Mouse (Mus musculus): Measurements from ENCODE around the gene Vps33b.
A peak's percentile ranks its signal among the peaks of the same experiment; 100 is the strongest.

Gene Vps33b

GRCm38 (mm10) chr7:80267764-80268163, 1.7 kb upstream of the Vps33b start:
- no peak for DNase-seq (ENCODE audit: low spot score in 2 of 2)

DNA sequence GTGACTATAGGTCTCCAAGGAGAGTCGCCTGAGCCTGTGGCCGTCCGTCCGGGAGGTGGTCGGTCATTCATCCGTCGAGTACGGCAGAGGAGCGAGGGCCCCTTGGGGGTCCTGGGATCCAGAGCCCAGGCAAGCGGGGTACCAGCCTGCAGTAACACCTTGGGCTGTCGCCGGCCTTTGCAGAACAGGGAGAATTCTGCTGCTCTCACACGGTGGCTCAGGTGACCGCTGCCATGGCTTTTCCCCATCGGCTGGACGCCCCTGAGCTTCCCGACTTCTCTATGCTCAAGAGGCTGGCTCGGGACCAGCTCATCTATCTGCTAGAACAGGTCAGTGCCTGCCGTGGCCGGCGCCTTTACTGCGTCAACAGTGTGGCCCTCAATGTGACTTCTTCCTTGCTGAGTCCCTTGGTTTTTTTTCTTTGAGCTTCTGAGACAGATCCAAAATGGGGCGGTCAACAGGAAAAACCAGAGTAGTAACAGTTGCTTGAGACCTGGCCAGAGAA, 354 bp downstream of the Vps33b start:
- peak in 1 of 2 experiments; percentile 56 for DNase-seq (ENCODE audit: low spot score in 2 of 2)

DNA sequence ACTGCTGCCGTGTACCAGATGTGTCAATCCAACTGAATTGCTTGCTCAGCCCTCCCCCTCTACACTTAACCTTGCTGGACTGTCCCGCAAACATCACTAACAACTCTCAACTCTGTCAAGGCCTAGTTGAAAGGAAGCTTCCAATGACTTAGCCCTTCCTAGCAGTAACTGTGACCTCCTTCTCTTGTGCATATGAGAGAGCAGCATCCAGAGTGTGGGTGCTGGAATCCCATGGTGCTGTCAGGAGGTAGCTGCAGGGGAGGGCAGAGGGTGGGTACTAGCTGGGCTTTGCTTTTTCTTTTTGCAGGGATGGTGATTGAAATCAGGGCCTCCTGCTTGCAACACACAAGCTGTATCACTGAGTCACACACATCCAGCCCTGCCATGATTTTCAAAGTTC, 4.0 kb downstream of the Vps33b start:
- no peak for DNase-seq (ENCODE audit: low spot score in 2 of 2)

DNA sequence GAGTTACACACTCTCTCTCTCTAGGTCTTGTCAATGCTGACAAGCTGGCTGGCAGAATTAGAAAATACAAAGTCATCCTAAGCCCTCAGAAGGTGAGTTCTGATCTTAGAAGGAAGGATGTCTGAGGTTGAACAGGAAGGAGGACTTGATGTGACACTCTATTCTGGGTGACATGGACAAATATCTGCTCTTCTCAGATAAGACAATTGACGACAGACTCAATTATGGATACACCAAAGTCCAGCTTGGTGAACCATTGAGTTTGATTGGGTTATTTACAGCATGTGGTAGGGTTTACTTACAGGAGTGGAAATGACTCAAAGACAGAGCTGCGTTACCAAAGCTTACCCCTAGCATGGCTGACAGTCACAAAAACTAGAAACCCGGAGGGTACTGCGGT, 6.9 kb downstream of the Vps33b start:
- DNase-seq (ENCODE audit: low spot score in 2 of 2) = no peak

- DNase-seq (ENCODE audit: low spot score in 2 of 2) = no peak
These were observed 10.6 kb downstream of the Vps33b start for GRCm38 (mm10) chr7:80280032-80280431.

DNA sequence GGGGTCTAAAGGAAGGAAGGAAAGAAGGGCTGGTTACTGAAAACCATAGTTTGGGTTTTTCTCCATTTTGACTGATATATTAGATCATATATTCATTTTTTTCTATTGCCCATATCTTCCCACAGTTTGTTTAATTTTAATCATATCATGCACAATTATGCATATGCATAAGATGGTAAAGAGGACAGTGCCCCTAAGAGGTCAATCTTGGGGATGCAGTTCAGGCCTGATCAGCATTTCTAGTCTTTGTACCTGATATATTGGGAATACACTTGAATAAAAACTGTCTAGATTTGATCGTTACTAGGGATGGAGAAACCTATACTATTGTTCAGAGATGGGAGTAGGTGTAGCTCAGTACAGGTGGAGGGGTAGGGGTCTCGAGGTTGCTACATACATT, 11.5 kb downstream of the Vps33b start:
- no peak for DNase-seq (ENCODE audit: low spot score in 2 of 2)

DNA sequence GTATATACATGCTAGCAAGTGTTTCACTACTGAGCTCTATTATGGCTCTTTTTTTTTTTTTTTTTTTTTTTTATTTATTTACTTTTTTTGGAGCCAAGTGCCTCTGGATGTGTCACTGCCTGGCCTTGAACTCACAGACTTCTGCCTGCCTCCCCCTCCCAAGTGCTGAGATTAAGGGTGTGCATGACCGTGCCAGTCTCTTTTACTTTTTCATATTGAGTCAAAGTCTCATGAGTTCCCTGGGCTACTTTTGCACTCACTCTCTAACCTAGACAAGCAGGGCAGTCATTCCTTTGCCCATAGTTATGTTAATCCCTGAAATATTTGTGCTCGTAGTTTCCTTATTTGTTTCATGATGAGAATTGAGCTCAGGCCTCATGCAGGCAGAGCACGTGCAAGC, 12.2 kb downstream of the Vps33b start:
- no peak for DNase-seq (ENCODE audit: low spot score in 2 of 2)

- no peak for DNase-seq (ENCODE audit: low spot score in 2 of 2)
These were observed 13.9 kb downstream of the Vps33b start for GRCm38 (mm10) chr7:80283226-80283918.

- no peak for DNase-seq (ENCODE audit: low spot score in 2 of 2)
These were observed 14.9 kb downstream of the Vps33b start for GRCm38 (mm10) chr7:80284391-80284790.

GRCm38 (mm10) chr7:80285725-80286124, 16.3 kb downstream of the Vps33b start:
- DNase-seq (ENCODE audit: low spot score in 2 of 2) = no peak

DNA sequence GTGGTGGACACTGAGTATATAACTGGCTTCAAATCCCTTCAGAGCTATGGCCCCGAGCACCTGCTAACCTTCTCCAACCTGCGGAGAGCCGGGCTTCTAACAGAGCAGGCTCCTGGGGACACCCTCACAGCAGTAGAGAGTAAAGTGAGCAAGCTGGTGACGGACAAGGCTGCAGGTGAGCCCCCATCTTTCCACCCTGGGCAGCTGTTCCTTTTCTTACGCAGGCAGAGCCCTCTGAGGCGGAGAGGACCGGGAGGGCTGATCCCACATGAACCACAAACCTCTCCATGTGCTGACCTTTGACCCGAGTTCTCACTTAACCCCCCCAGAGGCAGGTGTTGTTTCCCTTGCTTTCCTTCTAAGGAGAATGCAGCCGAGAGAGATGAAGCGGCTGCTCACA, 18.3 kb downstream of the Vps33b start:
- DNase-seq (ENCODE audit: low spot score in 2 of 2) = no peak

- DNase-seq (ENCODE audit: low spot score in 2 of 2) = peak; percentile 99
These were observed 24.8 kb downstream of the Vps33b start, which contains the start of gene Prc1 for GRCm38 (mm10) chr7:80294062-80294763. TSS of gene Prc1 (plus strand) at chr7:80294450.

GRCm38 (mm10) chr7:80294764-80295648, 25.6 kb downstream of the Vps33b start:
- no peak for DNase-seq (ENCODE audit: low spot score in 2 of 2)

GRCm38 (mm10) chr7:80296462-80296861, 27.0 kb downstream of the Vps33b start:
- DNase-seq (ENCODE audit: low spot score in 2 of 2) = no peak

DNA sequence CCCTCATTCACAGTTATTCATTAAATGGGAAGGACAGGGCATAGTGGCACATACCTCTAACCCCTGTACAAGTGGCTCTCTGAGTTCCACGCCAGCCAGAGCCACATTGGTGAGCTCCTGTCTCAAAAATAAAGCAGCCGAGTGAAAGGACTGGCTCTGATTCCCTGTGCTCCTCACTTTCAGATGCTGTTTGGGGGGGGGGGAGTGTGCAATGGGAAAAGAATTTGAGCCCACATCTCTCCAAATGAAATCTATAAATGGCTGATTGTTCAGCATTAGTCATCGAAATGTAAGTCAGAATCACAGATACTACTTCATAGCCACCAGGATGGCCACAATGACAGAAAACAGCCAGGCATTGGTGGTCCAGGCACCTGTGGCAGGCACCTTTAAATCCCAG, 27.6 kb downstream of the Vps33b start:
- DNase-seq (ENCODE audit: low spot score in 2 of 2) = no peak

DNA sequence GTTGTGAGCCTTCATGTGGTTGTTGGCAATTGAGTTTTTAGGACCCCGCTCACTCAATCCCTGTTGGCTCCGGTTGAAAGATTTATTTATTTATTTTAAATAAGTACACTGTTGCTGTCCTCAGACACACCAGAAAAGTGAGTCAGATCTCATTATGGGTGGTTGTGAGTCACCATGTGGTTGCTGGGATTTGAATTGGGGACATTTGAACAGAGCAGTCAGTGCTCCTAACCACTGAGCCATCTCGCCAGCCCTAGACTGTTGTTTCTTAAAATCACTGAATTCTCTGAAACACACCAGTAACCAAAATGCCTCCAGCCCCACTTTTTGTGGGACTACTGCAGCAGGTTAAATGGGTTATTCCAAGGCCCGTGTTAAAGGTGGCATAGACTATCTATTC, 29.3 kb downstream of the Vps33b start:
- no peak for DNase-seq (ENCODE audit: low spot score in 2 of 2)

GRCm38 (mm10) chr7:80299568-80299967, 30.1 kb downstream of the Vps33b start:
- DNase-seq (ENCODE audit: low spot score in 2 of 2) = no peak

GRCm38 (mm10) chr7:80301522-80301921, 32.1 kb downstream of the Vps33b start:
- DNase-seq (ENCODE audit: low spot score in 2 of 2) = no peak

DNA sequence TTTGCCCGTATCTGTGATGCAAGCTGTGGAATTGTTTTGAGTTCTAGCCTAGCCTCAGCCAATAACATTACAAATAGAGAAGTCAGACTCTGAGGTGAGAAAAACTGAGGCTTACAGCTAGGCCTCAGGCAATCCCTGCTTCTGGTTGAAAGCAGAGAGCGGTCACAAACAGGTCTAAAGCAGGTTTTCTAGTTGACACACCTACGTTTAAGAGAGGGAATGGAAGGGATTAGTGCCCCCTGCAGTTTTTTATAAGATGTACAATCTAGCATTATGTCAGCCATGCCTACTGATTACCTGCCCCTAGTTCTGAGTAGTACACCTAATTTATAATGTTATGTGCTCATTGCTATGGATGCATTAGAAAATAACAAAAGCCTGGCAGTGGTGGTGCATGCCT, 38.3 kb downstream of the Vps33b start:
- DNase-seq (ENCODE audit: low spot score in 2 of 2) = no peak

DNA sequence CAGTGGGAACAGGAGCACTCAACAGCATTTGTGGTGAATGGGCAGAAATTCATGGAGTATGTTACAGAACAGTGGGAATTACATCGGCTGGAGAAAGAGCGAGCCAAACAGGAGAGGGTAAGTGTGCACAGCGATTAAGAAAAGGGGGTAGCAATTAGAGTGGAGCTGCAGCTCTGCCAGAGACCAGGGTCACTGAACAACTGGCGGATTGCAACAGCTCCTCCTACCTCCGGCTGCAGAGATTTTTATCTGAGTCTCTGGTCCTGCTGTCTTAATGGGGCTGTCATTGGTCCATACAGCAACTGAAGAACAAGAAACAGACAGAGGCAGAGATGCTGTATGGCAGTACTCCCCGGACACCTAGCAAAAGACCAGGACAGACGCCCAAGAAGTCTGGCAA, 41.3 kb downstream of the Vps33b start:
- DNase-seq (ENCODE audit: low spot score in 2 of 2) = no peak

GRCm38 (mm10) chr7:80315733-80316132, 46.3 kb downstream of the Vps33b start:
- no peak for DNase-seq (ENCODE audit: low spot score in 2 of 2)

- DNase-seq (ENCODE audit: low spot score in 2 of 2) = no peak
These were observed 48.1 kb downstream of the Vps33b start for GRCm38 (mm10) chr7:80317439-80318115.
